Mouse (Mus musculus) G1E (cell line): Measurements from ENCODE around the gene Lamc2.

ENCODE experiments used
- CTCF ChIP-seq: IDR thresholded peaks from 2 replicates; pipeline ENCODE4 v1.5.1; 2012; ENCODE audit warnings: low read depth, low read length, inconsistent platforms, mixed read lengths
- GATA2 ChIP-seq: IDR thresholded peaks from 2 replicates; pipeline ENCODE4 v1.6.1; 2012; ENCODE audit warnings: low read depth, low read length, inconsistent platforms, borderline replicate concordance
- POLR2AphosphoS5 ChIP-seq: IDR thresholded peaks from 2 replicates; pipeline ENCODE4 v1.6.1; 2012; ENCODE audit warnings: low read depth, low read length, inconsistent platforms; ENCODE audit not compliant: insufficient replicate concordance

GRCm38 (mm10) chr1:153215676-153216075 lies 29.4 kb upstream of the Lamc2 start:
- TF ChIP-seq CTCF (no peak), GATA2 (no peak), POLR2AphosphoS5 (no peak)
